ENCODE assay signal across 13 mouse cellular contexts in the genomic region with DNA sequence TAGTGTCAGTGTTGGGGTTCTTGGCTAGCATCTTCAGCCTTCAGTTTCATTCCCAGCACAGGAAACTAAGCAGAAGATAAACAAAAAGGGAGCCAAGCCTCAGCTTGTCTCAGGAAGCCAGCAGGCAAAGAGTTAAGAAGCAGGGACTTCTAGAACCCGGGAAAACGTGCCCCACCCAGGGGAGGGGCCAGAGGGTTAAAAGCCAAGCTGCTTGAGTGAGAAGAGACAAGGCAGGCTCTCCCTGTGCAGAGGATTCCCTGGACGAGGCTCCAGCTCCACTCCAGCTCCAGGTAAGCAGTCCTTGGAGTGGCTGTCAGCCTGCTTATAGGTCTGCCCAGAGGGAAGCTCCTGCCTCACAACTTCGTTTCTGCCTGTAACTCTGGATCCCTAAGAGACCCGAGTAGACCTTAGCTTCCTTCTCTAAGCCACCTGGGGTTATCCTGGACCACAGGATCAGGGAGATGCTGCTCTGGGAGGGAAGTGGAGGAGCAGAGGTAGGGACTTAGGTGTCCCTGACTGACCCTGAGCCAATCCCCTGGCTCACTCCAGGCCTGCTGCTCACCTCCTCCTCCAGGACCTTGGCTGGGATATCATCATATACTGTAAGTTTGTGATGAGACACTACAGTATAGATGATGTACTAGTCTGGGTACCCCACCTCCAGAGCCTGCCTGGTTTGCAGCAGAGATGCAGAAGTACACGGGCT. TPM values are rescaled to one million over a fixed set of nuclear protein-coding genes. Genes with fewer than 3 reads are reported as not detected.
DNase-seq lines count a peak whose midpoint lies in the region; ATAC-seq and TF ChIP-seq lines count a peak whose summit lies in the region.
"Had no signal": no experiment of that assay in that cellular context is flagged by ENCODE, and none has a peak within 500 bp of the region (broad histone marks: within the 10 kb centered on the region; RNA-seq: fewer than 3 reads in every experiment).

No protein-coding gene starts in this region.

- peak; percentile 47; the same call in 1 of the 2 replicates for ATAC-seq in lung, embryonic 15.5 days (ENCODE audit: borderline replicate concordance, extremely low read depth, low FRiP score, low TSS enrichment)
- no peak for ATAC-seq in limb, embryonic 11.5 days (ENCODE audit: insufficient number of reproducible peaks, low FRiP score, low TSS enrichment, low read depth)

- TF ChIP-seq POLR2A in bone marrow, adult 2 months (IDR thresholded peaks at IDR 0.05; ENCODE audit: borderline replicate concordance, control insufficient read depth, low read depth, low read length) = peak; percentile 95

- no peaks in the 10 kb centered on the region for H3K9me3 ChIP-seq in lung, embryonic 15.5 days
- H3K9me3 ChIP-seq in limb, embryonic 11.5 days (ENCODE audit: control insufficient read depth, low read length) = no peaks in the 10 kb centered on the region
- H3K9me3 ChIP-seq: hindbrain, embryonic 13.5 days had no signal

- no peak for DNase-seq in lung, postnatal 25 days (ENCODE audit: low spot score)
- DNase-seq in limb, embryonic 11.5 days (ENCODE audit: low spot score) = no peak
- DNase-seq in spleen, postnatal 14 days (ENCODE audit: low spot score in 2 of 2) = peak; percentile 74 to 79
- DNase-seq in ovary, postnatal 10 days (ENCODE audit: low spot score) = no peak
- no peak for DNase-seq in thymus, postnatal 10 days (ENCODE audit: low spot score in 2 of 2)
- no peak for DNase-seq in adrenal gland, postnatal 10 days
- DNase-seq: cerebellum, adult 18-20 months; lung, adult 18-20 months had no signal

- H3K9ac ChIP-seq in lung, embryonic 15.5 days = no peak overlapping the region
- no peak overlapping the region for H3K9ac ChIP-seq in limb, embryonic 11.5 days (ENCODE audit: low read length)
- H3K9ac ChIP-seq: hindbrain, embryonic 13.5 days had no signal

- no peaks in the 10 kb centered on the region for H3K27me3 ChIP-seq in lung, embryonic 15.5 days
- no peaks in the 10 kb centered on the region for H3K27me3 ChIP-seq in limb, embryonic 11.5 days (ENCODE audit: control insufficient read depth, insufficient read depth, low read length)
- H3K27me3 ChIP-seq: CH12.LX; hindbrain, embryonic 13.5 days had no signal

- no peak for TF ChIP-seq CTCF in bone marrow, adult 2 months (IDR thresholded peaks at IDR 0.05; ENCODE audit: control insufficient read depth, insufficient read depth, low read length)

- WGBS in lung, embryonic 15.5 days = 24% methylated on average over 6 of the region's 6 CpGs
- WGBS in bone marrow, adult 2 months = 37% methylated on average over 6 of the region's 6 CpGs
- 29% methylated on average over 6 of the region's 6 CpGs for WGBS in limb, embryonic 11.5 days

- no peak overlapping the region for H3K4me3 ChIP-seq in lung, embryonic 15.5 days
- H3K4me3 ChIP-seq in bone marrow, adult 2 months (replicated peaks; ENCODE audit: control insufficient read depth, low read depth, low read length) = peak overlapping the region; percentile 79
- 0 out of 2 replicates have a peak overlapping the region, but pooled peaks have one; percentile 3 for H3K4me3 ChIP-seq in limb, embryonic 11.5 days (ENCODE audit: low read depth, low read length)
- H3K4me3 ChIP-seq: hindbrain, embryonic 13.5 days had no signal

- no peak overlapping the region for H3K27ac ChIP-seq in lung, embryonic 15.5 days
- peak overlapping the region; percentile 93 for H3K27ac ChIP-seq in bone marrow, adult 2 months (ENCODE audit: control insufficient read depth, insufficient read depth, low read depth, low read length, poor library complexity)
- no peak overlapping the region for H3K27ac ChIP-seq in limb, embryonic 11.5 days (replicated peaks; ENCODE audit: low read depth, low read length)
- H3K27ac ChIP-seq: hindbrain, embryonic 13.5 days; kidney, postnatal 0 days had no signal

- no peaks in the 10 kb centered on the region for H3K4me1 ChIP-seq in lung, embryonic 15.5 days
- no peaks in the 10 kb centered on the region; the same call in 1 of the 2 replicates for H3K4me1 ChIP-seq in bone marrow, adult 2 months (ENCODE audit: control insufficient read depth, insufficient read depth, low read length)
- H3K4me1 ChIP-seq in limb, embryonic 11.5 days (ENCODE audit: control insufficient read depth, insufficient read depth, low read length) = no peaks in the 10 kb centered on the region
- H3K4me1 ChIP-seq: hindbrain, embryonic 13.5 days had no signal

- peaks cover 41% of the 10 kb centered on the region for H3K36me3 ChIP-seq in lung, embryonic 15.5 days
- H3K36me3 ChIP-seq in limb, embryonic 11.5 days (ENCODE audit: control insufficient read depth, insufficient read depth, low read length) = peaks cover 13% of the 10 kb centered on the region; the same call in 1 of the 2 replicates

- H3K4me2 ChIP-seq in lung, embryonic 15.5 days = no peak overlapping the region
- H3K4me2 ChIP-seq in limb, embryonic 11.5 days (ENCODE audit: low read depth, severe bottlenecking) = no peak overlapping the region
- H3K4me2 ChIP-seq: hindbrain, embryonic 13.5 days had no signal

RNA-seq across cellular contexts. Expression of a gene that starts 7.6 kb away (rescaled TPM):
- 34.3 and 36.4 TPM in 2 replicates for polyA plus RNA-seq in lung, embryonic 15.5 days (2015; fragmentation: Nextera tagmentation; extraction: Ambion mirVana)
- polyA plus RNA-seq in bone marrow, adult 2 months (2011; ENCODE audit: insufficient read depth, insufficient read length, low replicate concordance, missing spikeins) = 9.8 and 16.3 TPM in 2 replicates
- polyA plus RNA-seq in limb, embryonic 11.5 days (2014; fragmentation: Nextera tagmentation; extraction: Ambion mirVana) = 44.3 and 44.4 TPM in 2 replicates
- total RNA-seq in adrenal gland, postnatal 10 days (2021) = 10 to 100 TPM; 30.4 to 35.0 TPM

RNA-seq across cellular contexts. Expression of a gene that starts 21.9 kb away (rescaled TPM):
- polyA plus RNA-seq in lung, embryonic 15.5 days (2015; fragmentation: Nextera tagmentation; extraction: Ambion mirVana) = 12.4 and 13.9 TPM in 2 replicates
- polyA plus RNA-seq in bone marrow, adult 2 months (2011; ENCODE audit: insufficient read depth, insufficient read length, low replicate concordance, missing spikeins) = 5.3 and 12.3 TPM in 2 replicates
- 21.8 and 24.6 TPM in 2 replicates for polyA plus RNA-seq in limb, embryonic 11.5 days (2014; fragmentation: Nextera tagmentation; extraction: Ambion mirVana)
- 10 to 100 TPM; 14.7 to 15.3 TPM for total RNA-seq in adrenal gland, postnatal 10 days (2021)

RNA-seq across cellular contexts. Expression of a gene that starts 34.8 kb away (rescaled TPM):
- polyA plus RNA-seq in lung, embryonic 15.5 days (2015; fragmentation: Nextera tagmentation; extraction: Ambion mirVana) = 65.9 and 67.2 TPM in 2 replicates
- polyA plus RNA-seq in bone marrow, adult 2 months (2011; ENCODE audit: insufficient read depth, insufficient read length, low replicate concordance, missing spikeins) = 21.1 and 44.1 TPM in 2 replicates
- 48.7 and 49.5 TPM in 2 replicates for polyA plus RNA-seq in limb, embryonic 11.5 days (2014; fragmentation: Nextera tagmentation; extraction: Ambion mirVana)
- 10 to 100 TPM; 79.1 to 95.9 TPM for total RNA-seq in adrenal gland, postnatal 10 days (2021)

RNA-seq across cellular contexts. Expression of a gene that starts 40.5 kb away (rescaled TPM):
- 18.7 and 19.8 TPM in 2 replicates for polyA plus RNA-seq in lung, embryonic 15.5 days (2015; fragmentation: Nextera tagmentation; extraction: Ambion mirVana)
- 6.5 and 10.8 TPM in 2 replicates for polyA plus RNA-seq in bone marrow, adult 2 months (2011; ENCODE audit: insufficient read depth, insufficient read length, low replicate concordance, missing spikeins)
- 19.1 and 19.3 TPM in 2 replicates for polyA plus RNA-seq in limb, embryonic 11.5 days (2014; fragmentation: Nextera tagmentation; extraction: Ambion mirVana)
- total RNA-seq in adrenal gland, postnatal 10 days (2021) = 10 to 100 TPM in 1 of 2 experiments, 1 to 10 TPM in 1; 8.6 to 10.4 TPM

Comparison
In these comparisons a context has a peak if more than half of its experiments do, and no peak if none do; other contexts are left out.
1. DNase-seq: peak in spleen, postnatal 14 days (2 of 2); none in lung, postnatal 25 days (single experiment), limb, embryonic 11.5 days (single experiment), ovary, postnatal 10 days (single experiment), thymus, postnatal 10 days (0 of 2) and adrenal gland, postnatal 10 days (single experiment).